Mouse (Mus musculus) testis, adult 10 weeks (tissue): ENCODE data around the gene Ptgir. TPM values are rescaled to one million over a fixed set of nuclear protein-coding genes. Genes with fewer than 3 reads are reported as not detected.

Experiments used
- polyA plus RNA-seq: library from polyadenylated mRNA; stranded (reverse); fragments of 350-450 nt; fragmentation: Illumina TruSeq; extraction: RNeasy Lipid Tissue Mini Kit (QIAGEN cat#74804); gene quantifications from one replicate; pipeline ENCODE4 v1.2.3, GENCODE M21; 2014; ENCODE audit warnings: low read depth, low replicate concordance

Gene Ptgir
- polyA plus RNA-seq: not detected

DNA sequence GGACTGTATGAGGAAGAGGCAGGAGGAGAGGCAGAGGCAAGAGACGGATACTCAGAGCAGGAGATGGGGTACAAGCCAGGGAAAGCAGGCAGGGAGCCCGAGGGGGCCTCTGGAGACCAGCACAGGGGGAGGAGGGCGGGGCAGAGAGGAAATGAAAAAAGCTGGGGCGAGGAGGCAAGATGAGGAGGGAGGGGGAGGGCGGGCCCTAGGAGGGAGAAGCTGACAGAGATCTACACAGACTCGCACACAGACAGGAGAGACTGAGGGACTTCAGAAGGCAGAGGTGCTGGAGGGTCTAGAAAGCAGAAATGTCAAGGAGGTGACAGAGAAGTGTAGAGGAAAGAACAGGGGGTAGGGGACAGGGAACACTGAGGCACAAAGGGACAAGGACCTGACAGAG, at the start of gene Ptgir:
TSS of gene Ptgir (plus strand) at position 210 of the 400 bp plus-strand sequence.

GRCm38 (mm10) chr7:16875310-16875325, 31.2 kb upstream of the Ptgir start, which contains the start of gene Dact3:
Gene Dact3 (plus strand): TSS chr7:16875317.

GRCm38 (mm10) chr7:16891641-16892351, 14.5 kb upstream of the Ptgir start, which contains the start of gene Gng8:
Gene Gng8 (plus strand): TSS chr7:16891786.

GRCm38 (mm10) chr7:16924037-16924834, 17.9 kb downstream of the Ptgir start, which contains the start of gene Calm3:
Gene Calm3 (minus strand): TSS chr7:16924114.

DNA sequence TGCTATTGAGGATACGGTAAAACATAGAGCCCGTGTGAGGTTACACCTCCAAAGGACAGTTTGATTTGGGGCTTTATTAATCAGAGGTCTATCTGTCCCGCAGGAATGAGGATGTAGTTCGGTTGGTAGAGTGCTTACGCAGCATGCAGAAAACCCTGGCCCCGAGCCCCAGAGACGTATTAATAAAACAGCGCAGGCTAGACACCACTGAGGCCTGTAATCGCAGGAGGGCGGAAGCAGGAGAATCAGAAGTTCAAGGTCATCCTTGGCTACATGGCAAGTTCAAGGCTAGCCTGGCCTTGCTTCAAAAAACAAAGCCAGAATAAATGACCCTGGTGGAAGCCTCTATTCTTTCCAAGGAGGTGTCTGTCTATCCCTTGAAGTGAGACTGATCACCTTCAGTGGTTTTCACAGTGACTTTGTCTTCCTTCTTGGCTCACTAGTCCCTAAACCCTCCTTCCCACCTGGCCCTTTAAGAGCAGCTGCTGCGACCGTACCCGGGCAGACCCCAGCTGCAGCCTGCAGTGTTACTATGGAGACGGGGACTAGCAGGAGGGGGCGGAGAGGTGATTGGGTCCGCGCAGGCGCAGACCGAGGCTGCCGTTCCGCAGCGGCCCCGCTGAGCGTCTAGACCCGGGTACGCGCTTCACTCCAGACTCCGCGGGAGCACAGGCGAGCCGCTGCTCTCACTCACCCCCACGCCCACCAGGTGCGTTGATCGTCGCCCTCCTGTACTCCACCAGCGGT, 37.9 kb downstream of the Ptgir start, which contains the start of gene Pnmal2:
TSS of gene Pnmal2 (plus strand) at position 622 of the 747 bp plus-strand sequence.

GRCm38 (mm10) chr7:16959539-16960187, 53.4 kb downstream of the Ptgir start, which contains the start of gene Pnmal1:
Gene Pnmal1 (plus strand): TSS chr7:16959679.

Other genes with a start within 250 kb of the Ptgir start
- gene Ceacam15, start 230.8 kb upstream of the Ptgir start, polyA plus RNA-seq: not detected
- not detected for gene Ceacam9, start 184.6 kb upstream of the Ptgir start, polyA plus RNA-seq
- gene Ap2s1, start 168.1 kb upstream of the Ptgir start, polyA plus RNA-seq: 82.0 TPM
- 3.7 TPM for gene Slc1a5, start 125.2 kb upstream of the Ptgir start, polyA plus RNA-seq
- 47.0 TPM for gene Strn4, start 90.6 kb upstream of the Ptgir start, polyA plus RNA-seq
- gene Fkrp, start 89.8 kb upstream of the Ptgir start, polyA plus RNA-seq: 1.6 TPM
- 0.29 TPM for gene Prkd2, start 63.6 kb upstream of the Ptgir start, polyA plus RNA-seq
- 2.9 TPM for gene Dact3, start 31.2 kb upstream of the Ptgir start, polyA plus RNA-seq
- gene Gng8, start 14.7 kb upstream of the Ptgir start, polyA plus RNA-seq: 0.85 TPM
- 125 TPM for gene Calm3, start 17.6 kb downstream of the Ptgir start, polyA plus RNA-seq
- 10.4 TPM for gene Pnmal2, start 38.2 kb downstream of the Ptgir start, polyA plus RNA-seq
- 8.2 TPM for gene Pnmal1, start 53.2 kb downstream of the Ptgir start, polyA plus RNA-seq
- gene Gm42372, start 76.6 kb downstream of the Ptgir start, polyA plus RNA-seq: 2.9 TPM
- 0.48 TPM for gene Ccdc8, start 86.2 kb downstream of the Ptgir start, polyA plus RNA-seq
- gene Ppp5c, start 121.4 kb downstream of the Ptgir start, polyA plus RNA-seq: 11.6 TPM
- gene Hif3a, start 155.9 kb downstream of the Ptgir start, polyA plus RNA-seq: 2.0 TPM
- gene Psg16, start 167.6 kb downstream of the Ptgir start, polyA plus RNA-seq: 0.27 TPM
- gene Ceacam3, start 243.8 kb downstream of the Ptgir start, polyA plus RNA-seq: 1.1 TPM